Mouse (Mus musculus): ENCODE measurements around the gene Tyrp1. TPM values are rescaled to one million over a fixed set of nuclear protein-coding genes. Genes with fewer than 3 reads are reported as not detected.

Gene Tyrp1
- polyA plus RNA-seq, 1 experiment from 2014 or later, result not detected

GRCm38 (mm10) chr4:80895278-80895894 lies 61.5 kb downstream of the Tyrp1 start:
- Histone ChIP-seq H3K36me3 (ENCODE audit: control insufficient read depth, insufficient read depth, low read length) (no peaks in the 10 kb centered on the region), H3K4me1 (ENCODE audit: control insufficient read depth in 2 of 2, insufficient read depth in 2 of 2, low read length in 2 of 2) (no peaks in the 10 kb centered on the region), H3K9me3 (ENCODE audit: control insufficient read depth, low read length) (no peaks in the 10 kb centered on the region), H3K4me3 (ENCODE audit: control insufficient read depth in 1 of 2, insufficient read depth in 1 of 2, low read depth in 1 of 2, low read length in 2 of 2) (no peak overlapping the region), H3K27ac (replicated peaks in 1 of 2; ENCODE audit: control insufficient read depth in 1 of 2, insufficient read depth in 1 of 2, low read depth in 2 of 2, low read length in 2 of 2) (no peak overlapping the region), H3K9ac (ENCODE audit: low read length) (no peak overlapping the region), H3K4me2 (ENCODE audit: low read length) (no peak overlapping the region), H3K27me3 (ENCODE audit: control insufficient read depth, insufficient read depth, low read length) (no peaks in the 10 kb centered on the region)
- WGBS, result 61% methylated on average over 4 of the region's 4 CpGs
- no peak for ATAC-seq (ENCODE audit: insufficient number of reproducible peaks, insufficient read depth, low FRiP score, low read depth)

Other genes with a start within 250 kb of the Tyrp1 start
- gene Lurap1l, start 76.5 kb downstream of the Tyrp1 start, polyA plus RNA-seq (2014; fragmentation: Nextera tagmentation; extraction: Ambion mirVana), result 2.0 and 2.6 TPM in 2 replicates

All from heart, embryonic 14.5 days (tissue).